Mouse (Mus musculus) liver, postnatal 0 days (tissue): ENCODE measurements around the gene Gm10053. TPM values are rescaled to one million over a fixed set of nuclear protein-coding genes. Genes with fewer than 3 reads are reported as not detected.
A peak's percentile ranks its signal among the peaks of the same experiment; 100 is the strongest.

ENCODE experiments used
- ATAC-seq: fragments of 200-750 bp; cut with Nextera tagmentation; 2 replicates; pipeline ENCODE4 v1.8.0; 2017; ENCODE audit warnings: mild to moderate bottlenecking, moderate library complexity
- DNase-seq: peaks from one replicate; pipeline ENCODE4 v3.0.0-alpha.2; 2016
- H3K27ac ChIP-seq: fragments of 300-500 bp; sonication (generic); 2 replicates; pipeline ENCODE4 v1.5.1; 2014; ENCODE audit warnings: antibody characterized with exemption, moderate library complexity, mild to moderate bottlenecking, low read depth
- H3K27me3 ChIP-seq: fragments of 300-500 bp; sonication (generic); 2 replicates; pipeline ENCODE4 v1.6.1; 2014; ENCODE audit warnings: low read length, control low read depth, mixed read lengths; ENCODE audit not compliant: insufficient read depth
- H3K36me3 ChIP-seq: fragments of 300-500 bp; sonication (generic); replicated peaks from 2 replicates; pipeline ENCODE4 v1.6.1; 2014; ENCODE audit warnings: mild to moderate bottlenecking, control low read depth, low read length, moderate library complexity, mixed read lengths; ENCODE audit not compliant: insufficient read depth
- H3K4me1 ChIP-seq: fragments of 300-500 bp; sonication (generic); 2 replicates; pipeline ENCODE4 v1.6.1; 2014; ENCODE audit warnings: antibody characterized with exemption, mild to moderate bottlenecking, control low read depth; ENCODE audit not compliant: insufficient read depth
- H3K4me2 ChIP-seq: fragments of 300-500 bp; sonication (generic); 2 replicates; pipeline ENCODE4 v1.6.1; 2014; ENCODE audit warnings: low read depth, mild to moderate bottlenecking, low read length, moderate library complexity, mixed read lengths
- H3K4me3 ChIP-seq: fragments of 300-500 bp; sonication (generic); 2 replicates; pipeline ENCODE4 v1.5.1; 2014; ENCODE audit warnings: low read depth, low read length
- H3K9ac ChIP-seq: fragments of 300-500 bp; sonication (generic); replicated peaks from 2 replicates; pipeline ENCODE4 v1.6.1; 2014; ENCODE audit warnings: mild to moderate bottlenecking, moderate library complexity
- H3K9me3 ChIP-seq: fragments of 300-500 bp; sonication (generic); 2 replicates; pipeline ENCODE4 v1.6.1; 2016; ENCODE audit warnings: mild to moderate bottlenecking, control low read depth, low read length, mixed read lengths
- CTCF ChIP-seq: sonication (generic); IDR thresholded peaks from 2 replicates; pipeline ENCODE4 v1.5.1; 2016; ENCODE audit warnings: antibody characterized with exemption, low read depth
- EP300 ChIP-seq: IDR thresholded peaks from 2 replicates; pipeline ENCODE4 v1.6.1; 2016; ENCODE audit warnings: antibody characterized with exemption, low read depth, mild to moderate bottlenecking
- WGBS: fragments of 180-500 bp; shearing (Covaris S2); extraction: QIAGEN DNeasy Blood & Tissue Kit; methylation state at CpG from one replicate; pipeline ENCODE4 v1.1.7; 2014; ENCODE audit not compliant: insufficient replicate concordance; 5-methylcytosine and 5-hydroxymethylcytosine counted together
- polyA plus RNA-seq: library from polyadenylated mRNA; unstranded; fragments of >200 nt; fragmentation: Nextera tagmentation; extraction: Ambion mirVana; gene quantifications from 2 replicates; pipeline ENCODE4 v1.2.1, GENCODE M21; 2015

Gm10053 gene
- polyA plus RNA-seq, 1 experiment from 2014 or later = 307 TPM

DNA sequence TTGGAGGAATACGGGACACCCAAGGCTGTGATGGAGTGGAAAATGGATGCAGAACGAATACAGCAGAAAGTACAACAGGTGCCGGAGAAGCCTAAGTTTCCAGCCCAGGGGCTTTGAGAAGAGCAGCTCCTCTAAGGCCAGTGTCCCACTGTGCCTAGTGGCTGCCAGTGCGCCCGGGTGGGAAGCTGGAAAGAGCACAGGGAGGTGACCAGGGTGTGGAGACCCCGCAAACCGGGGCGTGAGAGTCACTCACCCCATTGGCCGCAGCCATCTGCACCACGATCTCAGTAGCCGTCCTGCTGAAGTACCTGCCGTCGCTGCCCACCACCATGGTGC is 14.2 kb upstream of the Gm10053 start:
- Histone ChIP-seq H3K9ac (no peak overlapping the region), H3K36me3 (no peaks in the 10 kb centered on the region), H3K27me3 (peaks cover 22% of the 10 kb centered on the region), H3K4me3 (peak overlapping the region; percentile 33), H3K4me1 (peaks cover 5% of the 10 kb centered on the region), H3K27ac (no peak overlapping the region), H3K4me2 (peak overlapping the region; percentile 63), H3K9me3 (no peaks in the 10 kb centered on the region)
- TF ChIP-seq EP300 = no peak
- no peak for TF ChIP-seq CTCF
- no peak for DNase-seq
- no peak for ATAC-seq
- WGBS = 21% methylated on average over 13 of the region's 13 CpGs

DNA sequence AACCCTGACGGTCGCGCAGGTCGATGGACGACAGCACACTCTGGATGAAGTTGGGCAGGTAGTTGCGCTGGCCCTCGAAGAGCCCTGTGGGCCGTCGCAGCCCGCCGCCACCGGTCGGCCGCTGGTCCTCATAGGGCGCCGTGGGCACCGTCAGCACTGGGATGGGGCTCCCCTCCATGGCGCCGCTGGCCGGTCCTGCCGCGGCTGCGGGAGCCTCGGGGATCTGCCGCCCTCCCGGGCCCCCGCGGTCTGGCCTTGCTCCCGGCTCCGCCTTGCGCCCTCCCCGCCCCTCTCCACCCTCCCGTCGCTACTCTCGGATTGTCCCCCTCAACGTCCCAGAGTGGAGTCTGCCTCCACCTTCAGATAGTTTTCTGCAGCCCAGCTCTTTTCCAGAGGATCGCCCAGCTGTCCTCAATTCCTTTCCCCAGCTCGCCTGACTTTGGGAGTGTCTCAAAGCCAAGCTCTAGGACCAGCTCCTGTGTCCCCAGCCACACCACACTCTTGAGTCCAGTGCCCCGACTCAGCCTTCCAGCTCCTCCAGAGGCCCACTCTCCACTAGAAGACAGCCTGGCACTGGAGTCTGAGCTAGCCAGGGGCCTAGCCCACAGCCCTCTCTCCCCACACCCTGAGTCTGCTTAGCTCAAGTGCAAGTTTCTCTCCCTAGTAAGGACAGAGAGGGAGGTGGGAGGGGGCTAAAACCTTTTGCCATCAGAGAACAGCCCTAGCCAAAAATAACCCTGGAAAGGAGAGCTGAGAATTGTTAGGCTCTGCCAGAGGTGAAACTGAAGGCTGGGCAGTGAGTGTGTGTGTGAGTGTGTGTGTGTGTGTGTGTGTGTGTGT is 13.7 kb upstream of the Gm10053 start, which contains the start of gene Pgm5:
TSS of gene Pgm5 (minus strand) at position 244 of the 840 bp plus-strand sequence.
- no peak within 1 kb of the TSS for H3K9ac ChIP-seq
- WGBS = 3% methylated on average over 30 of the region's 39 CpGs
- H3K36me3 ChIP-seq = no peaks in the 10 kb centered on the region
- H3K4me2 ChIP-seq = peak within 1 kb of the TSS; percentile 63
- TF ChIP-seq CTCF (no peak), EP300 (no peak)
- peak within 1 kb of the TSS; percentile 33 for H3K4me3 ChIP-seq
- H3K27ac ChIP-seq = no peak within 1 kb of the TSS
- ATAC-seq (no peak), DNase-seq (no peak)
- peaks cover 22% of the 10 kb centered on the region for H3K27me3 ChIP-seq
- H3K4me1 ChIP-seq = peaks cover 5% of the 10 kb centered on the region
- H3K9me3 ChIP-seq = no peaks in the 10 kb centered on the region

DNA sequence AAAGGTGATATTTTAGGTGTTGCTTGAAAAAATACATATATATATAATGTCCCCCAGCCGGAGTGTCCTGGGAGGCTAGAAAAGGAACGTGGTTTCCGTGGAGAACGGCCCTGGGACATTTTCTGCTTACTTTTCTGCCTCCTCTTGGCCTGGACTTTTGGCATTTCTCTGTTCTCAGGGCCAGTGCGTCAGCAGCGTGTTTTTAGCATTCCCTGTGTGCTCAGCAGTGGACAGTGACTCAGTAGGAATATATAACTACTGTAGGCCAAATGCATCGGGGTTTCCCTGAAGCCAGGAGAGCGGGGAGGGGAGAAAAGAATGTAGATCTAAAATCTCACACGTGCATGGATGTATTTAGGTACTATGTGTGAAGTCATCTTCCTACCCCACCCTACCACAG is 10.1 kb upstream of the Gm10053 start:
- Histone ChIP-seq H3K27me3 (peaks cover 19% of the 10 kb centered on the region), H3K9me3 (no peaks in the 10 kb centered on the region), H3K9ac (no peak overlapping the region), H3K27ac (no peak overlapping the region), H3K4me3 (no peak overlapping the region), H3K4me2 (no peak overlapping the region), H3K4me1 (peaks cover 5% of the 10 kb centered on the region), H3K36me3 (no peaks in the 10 kb centered on the region)
- TF ChIP-seq CTCF (no peak), EP300 (no peak)
- WGBS = 73% methylated on average over 9 of the region's 9 CpGs
- DNase-seq (no peak), ATAC-seq (no peak)

DNA sequence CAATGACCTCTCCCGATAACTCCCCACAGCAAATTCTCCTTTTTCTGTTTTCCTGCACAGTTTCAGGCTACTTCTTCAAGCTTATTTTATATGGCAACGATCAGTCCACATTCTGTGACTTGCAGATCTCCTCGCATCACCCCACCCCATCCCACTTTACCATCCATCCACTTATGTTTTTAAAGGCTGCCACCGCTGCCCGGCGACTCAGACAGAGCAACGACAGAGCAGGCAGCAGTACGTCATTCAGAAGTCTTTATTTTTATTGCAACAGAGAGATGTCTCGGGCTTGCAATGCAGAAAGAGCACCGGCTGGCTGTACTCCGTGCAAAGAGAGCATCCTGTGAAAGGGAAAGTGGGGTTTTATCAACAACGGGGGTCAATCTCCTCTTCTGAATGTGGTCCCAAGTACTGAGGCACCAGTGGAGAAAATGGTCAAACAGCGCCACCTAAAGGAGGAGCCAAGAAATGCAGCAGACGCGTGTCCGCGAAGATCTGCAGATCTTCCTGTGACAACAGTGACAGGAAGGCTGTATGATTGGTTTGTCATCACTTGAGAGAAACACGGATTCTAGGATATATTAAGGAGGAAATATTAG is 4.3 kb upstream of the Gm10053 start:
- H3K4me2 ChIP-seq = no peak overlapping the region
- H3K27ac ChIP-seq = no peak overlapping the region
- DNase-seq (peak; percentile 82), ATAC-seq (no peak)
- H3K36me3 ChIP-seq = no peaks in the 10 kb centered on the region
- H3K27me3 ChIP-seq = no peaks in the 10 kb centered on the region
- no peak overlapping the region for H3K4me3 ChIP-seq
- WGBS = 21% methylated on average over 18 of the region's 18 CpGs
- TF ChIP-seq EP300 (no peak), CTCF (peak; percentile 96)
- H3K9ac ChIP-seq = no peak overlapping the region
- no peaks in the 10 kb centered on the region for H3K4me1 ChIP-seq
- no peaks in the 10 kb centered on the region for H3K9me3 ChIP-seq

DNA sequence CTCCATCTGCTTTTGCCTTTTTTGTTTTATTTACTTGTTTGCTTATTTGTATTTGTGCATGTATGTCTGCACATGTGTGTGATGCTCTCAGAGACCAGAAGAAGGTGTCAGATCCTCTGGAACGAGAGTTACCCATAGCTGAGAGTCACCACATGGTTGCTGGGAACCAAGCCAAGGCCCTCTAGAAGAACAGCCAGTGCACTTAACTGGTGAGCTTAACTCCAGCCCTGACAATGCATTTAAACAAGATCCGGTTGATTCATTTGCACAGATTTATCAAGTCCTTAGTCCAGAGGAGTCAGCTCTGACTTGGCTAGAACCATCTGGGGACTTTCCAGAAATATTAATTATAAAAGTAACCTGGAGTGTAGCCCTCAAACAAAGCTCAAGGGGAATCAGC is 1.6 kb upstream of the Gm10053 start:
- H3K9ac ChIP-seq = no peak overlapping the region
- H3K9me3 ChIP-seq = no peaks in the 10 kb centered on the region
- no peak overlapping the region for H3K27ac ChIP-seq
- ATAC-seq (no peak), DNase-seq (no peak)
- H3K4me1 ChIP-seq = no peaks in the 10 kb centered on the region
- 52% methylated on average over 2 of the region's 2 CpGs for WGBS
- TF ChIP-seq CTCF (no peak), EP300 (no peak)
- H3K27me3 ChIP-seq = no peaks in the 10 kb centered on the region
- no peak overlapping the region for H3K4me3 ChIP-seq
- H3K4me2 ChIP-seq = no peak overlapping the region
- no peaks in the 10 kb centered on the region for H3K36me3 ChIP-seq

- Histone ChIP-seq H3K9me3 (no peaks in the 10 kb centered on the region), H3K27ac (no peak overlapping the region), H3K27me3 (no peaks in the 10 kb centered on the region), H3K4me3 (no peak overlapping the region), H3K4me1 (no peaks in the 10 kb centered on the region), H3K4me2 (no peak overlapping the region), H3K9ac (no peak overlapping the region), H3K36me3 (no peaks in the 10 kb centered on the region)
- 66% methylated on average over 4 of the region's 4 CpGs for WGBS
- DNase-seq = no peak
- no peak for TF ChIP-seq CTCF
- no peak for ATAC-seq
Observed at GRCm38 (mm10) chr19:24881237-24881636, 5.8 kb downstream of the Gm10053 start.
